Mouse (Mus musculus): ENCODE measurements around the gene Spata33.
"Not testable (repeated sequence)": the region's sequence is repeated elsewhere in the genome, so short reads cannot be mapped to it uniquely, and the experiment has no call there.

The Spata33 gene

DNA sequence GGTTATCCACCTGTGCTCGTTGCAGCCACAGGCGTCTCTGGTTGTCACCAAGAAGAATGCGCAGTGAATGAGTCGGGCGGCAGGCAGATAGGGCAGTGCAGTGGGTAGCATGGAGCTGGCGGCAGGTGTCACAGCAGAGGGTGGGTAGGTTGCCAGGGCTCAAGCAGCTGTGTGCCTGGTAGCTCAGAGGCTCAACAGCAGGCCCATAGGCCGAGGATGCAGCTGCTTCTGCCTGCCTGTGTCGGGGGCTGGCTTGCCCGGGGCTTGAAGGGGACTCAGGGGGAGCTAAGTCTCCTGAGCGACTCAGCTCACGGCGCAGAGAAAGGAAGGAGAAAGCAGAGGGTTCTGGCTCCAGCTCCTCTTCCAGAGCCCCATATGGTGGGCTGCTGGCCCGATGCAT is 20.7 kb downstream of the Spata33 start:
- DNase-seq (ENCODE audit: low read depth, low spot score) = no peak

DNA sequence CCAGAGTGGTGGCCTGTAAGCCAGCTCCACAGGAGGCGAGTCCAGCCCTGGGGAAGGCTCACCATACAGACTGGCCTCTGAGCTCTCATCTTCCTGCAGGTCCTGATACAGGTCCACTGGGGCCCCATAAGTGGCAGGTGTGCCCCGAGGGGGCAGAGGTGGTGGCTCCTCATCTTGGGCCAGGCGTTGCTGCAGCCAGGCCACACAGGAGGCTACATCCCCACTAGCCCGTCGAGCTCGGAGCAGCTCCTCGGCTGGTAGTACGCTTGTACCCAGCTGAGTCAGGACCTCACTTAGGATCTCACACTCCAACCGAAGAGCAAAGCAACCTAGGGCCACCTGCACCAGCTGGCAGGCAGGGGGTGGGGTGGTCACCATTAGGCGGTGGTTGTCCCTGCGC is 21.1 kb downstream of the Spata33 start:
- DNase-seq (ENCODE audit: low read depth, low spot score) = no peak

- peak; percentile 89 for DNase-seq (ENCODE audit: low read depth, low spot score)
Observed at GRCm38 (mm10) chr8:123234918-123235519, 22.4 kb downstream of the Spata33 start.

DNA sequence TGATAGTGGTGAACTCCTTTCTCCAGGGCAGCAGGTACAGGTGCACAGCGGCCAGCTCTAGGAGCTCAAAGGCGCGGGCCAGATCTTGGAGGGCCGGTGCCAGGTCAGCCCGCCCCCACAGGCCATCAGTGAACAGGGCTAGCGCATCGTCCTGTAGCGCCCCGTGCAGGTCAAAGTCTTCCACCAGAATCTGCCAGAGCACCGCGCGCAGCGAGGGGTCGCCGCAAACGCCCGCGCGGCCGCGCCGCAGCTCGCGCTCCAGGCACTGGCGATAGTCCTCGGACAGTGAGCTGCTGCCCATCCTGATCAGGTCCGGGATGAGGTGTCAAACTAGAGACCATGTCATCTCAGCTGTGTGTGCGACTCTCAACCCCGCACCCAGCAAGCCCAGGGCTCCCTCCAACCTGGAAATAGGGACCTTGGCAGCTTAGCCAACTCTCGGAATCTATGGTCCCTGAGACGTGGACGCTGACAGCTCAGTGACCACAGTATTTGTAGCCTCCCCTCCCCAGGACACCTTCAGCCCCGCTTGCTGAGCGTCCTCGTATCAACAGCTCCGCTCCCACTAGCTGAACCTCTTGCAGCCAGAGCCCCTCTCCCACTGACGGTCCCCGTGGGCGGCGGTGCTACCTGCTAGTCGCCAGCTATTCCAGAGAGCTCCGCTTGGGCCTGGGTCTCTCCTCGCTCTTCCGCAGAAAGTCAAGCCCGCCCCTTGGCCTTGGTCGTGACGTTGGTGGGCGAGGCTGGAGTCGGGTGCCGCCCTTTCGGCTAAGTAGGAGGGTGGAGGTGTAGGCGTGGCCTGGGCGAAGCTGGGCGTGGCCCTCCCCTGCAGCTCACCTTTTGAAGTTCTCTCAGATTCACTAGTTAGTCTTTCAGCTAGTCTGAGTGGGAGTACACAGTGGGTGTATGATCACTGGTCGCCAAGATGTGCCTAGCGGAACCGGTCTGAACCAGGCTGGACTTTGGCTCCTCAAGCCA is 23.2 kb downstream of the Spata33 start, which contains the start of gene Spata2l:
Spata2l (minus strand) TSS at position 714 of the 978 bp plus-strand sequence.
- DNase-seq (ENCODE audit: low read depth, low spot score) = peak; percentile 85

DNA sequence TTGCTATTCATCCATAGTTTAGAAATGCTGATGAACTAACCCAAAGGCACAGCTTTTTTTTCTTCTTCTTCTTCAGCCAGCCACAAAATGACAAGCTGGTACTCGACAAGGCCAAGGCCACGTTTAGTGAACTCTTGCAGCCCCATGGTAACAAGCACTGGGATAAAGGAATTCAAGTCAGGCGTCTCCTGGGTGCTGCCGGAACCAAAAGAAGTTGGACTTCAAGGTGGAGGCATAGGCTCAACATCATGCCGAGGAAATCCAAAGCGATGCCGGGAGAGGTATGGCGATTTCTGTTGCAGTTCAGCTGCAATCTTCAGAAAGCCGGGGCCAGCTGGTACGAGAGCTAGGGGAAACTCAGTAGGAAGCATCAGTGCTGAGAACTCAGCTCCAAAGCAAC is 26.8 kb downstream of the Spata33 start:
- DNase-seq (ENCODE audit: low read depth, low spot score) = no peak

DNA sequence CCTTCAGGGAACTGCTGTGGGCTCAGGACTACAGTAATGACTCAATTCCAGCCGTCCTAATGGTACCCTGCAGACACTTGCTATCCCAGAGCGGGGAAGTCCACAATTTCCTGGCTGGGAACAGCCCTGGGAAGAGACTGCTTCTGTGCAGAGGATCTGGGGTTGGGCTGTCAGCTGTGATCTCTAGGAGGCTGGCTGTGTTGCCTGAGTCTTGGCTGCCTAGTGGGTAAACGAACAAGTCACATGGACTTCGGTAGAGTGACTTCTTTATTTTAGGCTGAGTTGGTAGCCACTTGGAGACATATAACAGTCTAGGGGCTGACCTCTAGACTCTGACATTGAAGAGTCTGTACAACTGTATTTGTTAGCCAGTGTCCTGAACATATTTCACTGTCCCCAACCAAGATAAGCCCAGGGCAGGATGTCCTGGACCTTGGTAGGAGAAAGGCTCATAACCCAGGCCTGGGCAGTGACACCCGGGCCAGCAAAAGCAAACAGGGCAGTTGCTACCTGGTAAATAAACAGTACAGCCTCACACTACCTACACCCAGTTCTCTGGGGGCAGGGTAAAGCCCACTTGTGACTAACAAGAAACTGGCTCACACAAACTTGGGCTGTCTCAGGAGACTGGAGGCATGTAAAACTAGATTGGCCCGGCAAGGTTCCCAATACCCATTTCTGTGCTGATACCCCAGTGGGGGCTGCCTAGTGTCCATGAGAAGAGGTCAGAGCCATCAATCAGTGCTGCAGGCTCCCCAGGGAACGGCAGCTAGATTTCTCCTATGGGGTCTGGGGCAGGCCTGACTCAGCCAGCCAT is 29.7 kb downstream of the Spata33 start:
- no peak for DNase-seq (ENCODE audit: low read depth, low spot score)

DNA sequence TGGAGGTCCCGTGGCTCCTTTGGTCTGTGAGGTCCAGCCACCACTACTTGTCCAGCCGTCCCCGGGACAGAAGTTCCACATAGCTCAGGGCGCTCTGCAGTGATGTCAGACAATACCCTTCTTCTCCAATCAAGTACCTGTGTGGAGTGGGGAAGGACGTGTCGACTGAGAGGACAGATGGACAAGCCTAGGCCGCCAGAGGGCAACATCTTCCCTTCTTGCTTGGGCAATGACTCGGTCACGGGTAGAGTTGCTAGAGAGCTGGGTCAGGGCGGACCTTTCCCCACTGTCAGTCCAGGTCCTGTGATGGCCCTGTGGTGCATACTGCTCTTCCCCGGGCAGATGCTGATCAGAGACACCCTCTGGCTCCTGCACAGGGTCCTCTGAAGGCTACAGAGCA is 30.4 kb downstream of the Spata33 start:
- no peak for DNase-seq (ENCODE audit: low read depth, low spot score)

DNA sequence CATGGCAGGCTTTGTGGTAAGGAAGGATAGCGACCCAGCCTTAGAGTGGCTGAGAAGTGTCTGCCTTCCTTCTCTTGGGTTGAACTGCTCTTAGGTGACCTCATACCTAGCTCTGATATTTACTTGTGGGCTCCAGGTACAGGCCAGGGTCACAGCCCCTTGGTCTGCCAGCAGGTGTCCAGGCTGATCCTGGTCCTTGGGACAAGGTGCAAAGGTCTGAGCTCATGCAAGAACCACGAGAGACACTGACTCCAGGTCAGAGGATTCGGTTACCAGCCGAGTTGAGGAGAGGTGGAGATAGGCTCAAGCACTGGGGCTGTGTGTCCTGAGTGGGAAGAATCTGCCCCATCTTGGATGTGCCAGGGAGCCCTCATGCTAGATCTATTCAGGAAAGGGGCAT is 31.8 kb downstream of the Spata33 start:
- DNase-seq (ENCODE audit: low read depth, low spot score) = no peak

DNA sequence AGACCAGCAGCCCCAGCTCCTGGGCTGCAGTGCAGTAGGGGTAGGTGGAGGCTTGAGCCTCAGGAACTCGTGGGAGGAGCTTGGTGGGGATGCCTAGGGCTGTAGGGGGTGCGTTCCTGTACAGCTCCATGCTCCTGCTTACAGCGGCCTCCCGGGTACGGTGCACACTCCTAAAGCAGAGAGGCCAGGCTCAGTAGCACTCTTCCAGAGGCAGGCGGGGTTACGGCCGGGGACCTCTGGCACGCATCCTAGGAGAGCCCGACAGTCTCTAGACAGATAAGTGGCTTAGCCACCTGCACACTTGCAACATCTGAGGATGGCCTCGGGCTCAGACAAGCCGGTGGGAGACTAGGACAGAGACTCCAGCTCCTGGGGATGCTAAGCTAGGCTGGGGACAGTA is 32.9 kb downstream of the Spata33 start:
- DNase-seq (ENCODE audit: low read depth, low spot score) = no peak

- DNase-seq (ENCODE audit: low read depth, low spot score) = no peak
Observed at GRCm38 (mm10) chr8:123247748-123248147, 35.1 kb downstream of the Spata33 start.

GRCm38 (mm10) chr8:123248596-123248995 is 36.0 kb downstream of the Spata33 start:
- no peak for DNase-seq (ENCODE audit: low read depth, low spot score)

- DNase-seq (ENCODE audit: low read depth, low spot score) = no peak
Observed at GRCm38 (mm10) chr8:123250940-123251339, 38.3 kb downstream of the Spata33 start.

GRCm38 (mm10) chr8:123252925-123253324 is 40.3 kb downstream of the Spata33 start:
- DNase-seq (ENCODE audit: low read depth, low spot score) = no peak

- no peak for DNase-seq (ENCODE audit: low read depth, low spot score)
Observed at GRCm38 (mm10) chr8:123253451-123254098, 40.9 kb downstream of the Spata33 start.

GRCm38 (mm10) chr8:123254099-123254885 is 41.7 kb downstream of the Spata33 start, which contains the start of the genes Zfp276 and Vps9d1:
Gene Zfp276 (plus strand): TSS chr8:123254195.
Gene Vps9d1 (minus strand): TSS chr8:123254348.
- DNase-seq (ENCODE audit: low read depth, low spot score) = no peak

- no peak for DNase-seq (ENCODE audit: low read depth, low spot score)
Observed at GRCm38 (mm10) chr8:123255170-123255569, 42.5 kb downstream of the Spata33 start.

DNA sequence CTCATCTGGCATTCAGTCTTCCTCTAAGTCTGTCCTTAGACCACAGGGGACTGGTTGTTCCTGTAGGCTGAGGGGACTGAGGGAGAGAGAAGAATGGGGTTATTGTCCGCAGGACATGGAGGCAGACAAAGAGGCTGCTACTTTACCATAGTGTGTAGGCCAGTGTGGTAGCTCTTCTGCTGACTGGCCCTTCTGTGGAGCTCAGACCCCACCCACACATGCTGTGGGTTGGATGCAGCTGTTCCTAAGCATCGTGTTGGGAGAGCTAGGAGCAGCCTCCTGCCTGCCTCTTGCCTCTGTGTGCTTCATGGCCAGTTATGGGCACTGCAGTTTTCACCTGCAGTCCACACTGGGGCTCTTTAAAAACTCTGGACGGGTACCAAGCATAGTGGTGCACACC is 44.5 kb downstream of the Spata33 start:
- DNase-seq (ENCODE audit: low read depth, low spot score) = peak; percentile 86

GRCm38 (mm10) chr8:123257593-123257992 is 45.0 kb downstream of the Spata33 start:
- DNase-seq (ENCODE audit: low read depth, low spot score) = not testable (repeated sequence)

DNA sequence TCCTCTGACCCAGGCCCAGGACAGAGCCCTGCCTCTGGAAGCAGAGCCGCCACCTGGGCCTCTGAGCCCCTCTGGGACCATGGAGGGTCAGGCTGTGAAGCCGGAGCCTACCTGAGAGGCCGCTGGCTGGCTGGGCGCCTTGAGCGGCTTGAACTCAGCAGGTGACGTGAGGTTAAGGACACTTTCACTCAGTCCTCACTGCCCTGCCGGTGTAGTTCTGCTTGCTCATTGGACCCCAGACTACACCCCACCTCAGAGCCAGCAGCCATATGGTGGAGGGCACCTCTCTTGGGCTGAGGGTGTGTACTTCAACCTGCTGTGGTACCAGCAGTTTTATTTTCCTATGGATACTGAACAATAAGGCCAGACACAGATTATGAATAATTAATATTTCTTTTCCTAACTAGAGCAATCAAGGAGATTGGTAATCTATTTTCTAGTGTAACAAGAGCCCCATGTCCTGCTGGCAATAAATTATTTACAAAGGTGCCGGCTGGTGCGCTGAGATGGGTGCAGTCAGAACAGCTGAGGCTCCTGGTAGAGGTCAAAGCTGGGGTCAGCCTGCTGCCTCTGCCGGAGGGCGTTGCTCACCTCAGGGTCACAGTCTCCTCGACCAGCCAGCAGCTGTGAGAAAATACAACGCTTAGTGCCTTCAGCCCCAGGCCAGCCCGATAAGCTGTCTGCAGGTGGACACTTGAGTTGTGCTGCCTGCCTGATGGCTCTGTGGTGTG is 55.5 kb downstream of the Spata33 start:
- DNase-seq (ENCODE audit: low read depth, low spot score) = no peak

- DNase-seq (ENCODE audit: low read depth, low spot score) = no peak
Observed at GRCm38 (mm10) chr8:123271147-123271546, 58.5 kb downstream of the Spata33 start.
